Mouse (Mus musculus) limb, embryonic 14.5 days (tissue): ENCODE measurements at regions not wholly inside any gene's neighbourhood (a gene's known extent, or its start where the extent isn't known, plus 50 kb on each side); places are given as distances from the start of the nearest gene placed in this dataset.

Experiments
- ATAC-seq: fragments of 200-750 bp; cut with Nextera tagmentation; 2 replicates; pipeline ENCODE4 v1.8.0; 2017; ENCODE audit warnings: low read depth, moderate number of reproducible peaks, moderate TSS enrichment; ENCODE audit not compliant: low FRiP score
- DNase-seq: peaks from one replicate; pipeline ENCODE4 v3.0.0-alpha.2; 2015; ENCODE audit warnings: low spot score
- H3K27ac ChIP-seq: fragments of 300-500 bp; sonication (generic); replicated peaks from 2 replicates; pipeline ENCODE4 v1.5.1; 2014; ENCODE audit warnings: low read depth, mild to moderate bottlenecking, low read length, moderate library complexity, mixed read lengths
- H3K27me3 ChIP-seq: fragments of 300-500 bp; sonication (generic); 2 replicates; pipeline ENCODE4 v1.6.1; 2014; ENCODE audit warnings: low read length, mixed read lengths; ENCODE audit not compliant: control insufficient read depth, insufficient read depth
- H3K36me3 ChIP-seq: fragments of 300-500 bp; sonication (generic); 2 replicates; pipeline ENCODE4 v1.6.1; 2014; ENCODE audit warnings: mild to moderate bottlenecking, low read length, moderate library complexity, mixed read lengths; ENCODE audit not compliant: control insufficient read depth, insufficient read depth
- H3K4me1 ChIP-seq: fragments of 300-500 bp; sonication (generic); 2 replicates; pipeline ENCODE4 v1.6.1; 2014; ENCODE audit warnings: antibody characterized with exemption, low read length, mixed read lengths; ENCODE audit not compliant: control insufficient read depth, insufficient read depth
- H3K4me2 ChIP-seq: fragments of 300-500 bp; sonication (generic); replicated peaks from 2 replicates; pipeline ENCODE4 v1.6.1; 2014; ENCODE audit warnings: low read depth, mild to moderate bottlenecking, low read length, moderate library complexity; ENCODE audit not compliant: severe bottlenecking
- H3K4me3 ChIP-seq: fragments of 300-500 bp; sonication (generic); replicated peaks from 2 replicates; pipeline ENCODE4 v1.5.1; 2014; ENCODE audit warnings: low read length
- H3K9ac ChIP-seq: fragments of 300-500 bp; sonication (generic); 2 replicates; pipeline ENCODE4 v1.6.1; 2014; ENCODE audit warnings: mild to moderate bottlenecking, low read depth, low read length, moderate library complexity; ENCODE audit not compliant: severe bottlenecking
- H3K9me3 ChIP-seq: fragments of 300-500 bp; sonication (generic); 2 replicates; pipeline ENCODE4 v1.6.1; 2016; ENCODE audit warnings: low read length; ENCODE audit not compliant: control insufficient read depth
- POLR2A ChIP-seq: fragments of 200-500 bp; IDR thresholded peaks from 2 replicates; pipeline ENCODE4 v1.8.0; 2012; ENCODE audit warnings: inconsistent platforms, mild to moderate bottlenecking, moderate library complexity, borderline replicate concordance; ENCODE audit not compliant: insufficient read depth, insufficient read length; ENCODE audit errors: extremely low read depth
- WGBS: fragments of 180-500 bp; shearing (Covaris S2); extraction: QIAGEN DNeasy Blood & Tissue Kit; methylation state at CpG from one replicate; pipeline ENCODE4 v1.1.7; 2014; 5-methylcytosine and 5-hydroxymethylcytosine counted together

DNA sequence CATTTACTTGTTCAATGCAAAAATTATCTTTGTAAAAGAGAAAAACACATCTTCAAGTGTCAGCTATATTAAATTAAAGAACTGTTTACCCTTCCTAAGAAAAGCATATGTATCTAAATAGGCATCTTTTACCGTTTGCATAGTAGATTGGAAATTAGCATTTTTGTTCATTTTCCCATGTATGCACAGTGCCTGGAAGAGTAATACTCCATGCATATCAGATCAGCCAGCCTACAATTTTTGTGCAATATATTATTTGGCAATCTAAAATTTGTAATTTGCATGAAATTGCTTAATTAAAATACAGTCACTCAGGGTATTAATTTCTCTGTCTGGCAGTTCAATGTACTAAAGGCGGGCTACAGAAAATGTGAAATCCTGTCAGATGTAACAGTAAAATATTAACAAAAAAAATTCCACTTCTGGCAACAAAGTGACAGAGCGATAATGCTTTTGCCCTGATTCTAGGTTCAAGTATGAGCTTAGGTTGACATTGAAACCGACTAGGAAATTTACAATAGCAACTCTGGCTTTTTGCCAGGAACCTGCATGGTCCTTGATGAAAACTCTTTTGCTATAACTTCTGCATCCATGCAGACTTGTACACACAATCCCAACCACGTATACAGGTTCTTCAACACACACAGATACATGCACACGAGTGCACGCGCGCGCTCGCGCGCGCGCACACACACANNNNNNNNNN lies 583.8 kb downstream of the Tfec start:
- Histone ChIP-seq H3K9me3 (no peaks in the 10 kb centered on the region), H3K36me3 (no peaks in the 10 kb centered on the region), H3K27ac (no peak overlapping the region), H3K4me1 (no peaks in the 10 kb centered on the region), H3K9ac (no peak overlapping the region), H3K4me3 (no peak overlapping the region), H3K27me3 (no peaks in the 10 kb centered on the region), H3K4me2 (no peak overlapping the region)
- ATAC-seq (no peak), DNase-seq (peak; percentile 22)
- TF ChIP-seq POLR2A = no peak
- 84% methylated on average over 15 of the region's 15 CpGs for WGBS

DNA sequence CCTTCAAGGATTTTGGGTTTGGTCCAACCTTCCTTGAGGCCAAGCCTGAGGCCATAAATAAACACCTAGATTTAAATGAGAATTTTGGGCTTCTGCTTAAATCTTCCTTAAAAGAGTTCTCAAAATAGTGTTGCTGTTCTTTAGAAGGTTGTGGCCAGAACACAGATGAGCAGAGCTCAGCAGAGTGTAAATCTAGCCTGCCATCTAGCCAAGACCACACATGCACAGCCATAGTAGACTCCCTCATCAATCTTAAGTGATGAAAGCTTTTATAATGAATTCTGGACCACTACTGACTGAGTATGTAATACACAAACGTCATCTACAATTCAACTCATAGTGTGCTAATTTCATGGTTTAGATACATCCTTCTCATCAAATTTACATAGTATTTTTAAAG lies 585.3 kb downstream of the Tfec start:
- Histone ChIP-seq H3K27me3 (no peaks in the 10 kb centered on the region), H3K4me3 (no peak overlapping the region), H3K4me1 (no peaks in the 10 kb centered on the region), H3K4me2 (no peak overlapping the region), H3K27ac (no peak overlapping the region), H3K36me3 (no peaks in the 10 kb centered on the region), H3K9me3 (no peaks in the 10 kb centered on the region), H3K9ac (no peak overlapping the region)
- WGBS = 4% methylated on average over 1 of the region's 1 CpGs
- no peak for TF ChIP-seq POLR2A
- DNase-seq (peak; percentile 30), ATAC-seq (no peak)

DNA sequence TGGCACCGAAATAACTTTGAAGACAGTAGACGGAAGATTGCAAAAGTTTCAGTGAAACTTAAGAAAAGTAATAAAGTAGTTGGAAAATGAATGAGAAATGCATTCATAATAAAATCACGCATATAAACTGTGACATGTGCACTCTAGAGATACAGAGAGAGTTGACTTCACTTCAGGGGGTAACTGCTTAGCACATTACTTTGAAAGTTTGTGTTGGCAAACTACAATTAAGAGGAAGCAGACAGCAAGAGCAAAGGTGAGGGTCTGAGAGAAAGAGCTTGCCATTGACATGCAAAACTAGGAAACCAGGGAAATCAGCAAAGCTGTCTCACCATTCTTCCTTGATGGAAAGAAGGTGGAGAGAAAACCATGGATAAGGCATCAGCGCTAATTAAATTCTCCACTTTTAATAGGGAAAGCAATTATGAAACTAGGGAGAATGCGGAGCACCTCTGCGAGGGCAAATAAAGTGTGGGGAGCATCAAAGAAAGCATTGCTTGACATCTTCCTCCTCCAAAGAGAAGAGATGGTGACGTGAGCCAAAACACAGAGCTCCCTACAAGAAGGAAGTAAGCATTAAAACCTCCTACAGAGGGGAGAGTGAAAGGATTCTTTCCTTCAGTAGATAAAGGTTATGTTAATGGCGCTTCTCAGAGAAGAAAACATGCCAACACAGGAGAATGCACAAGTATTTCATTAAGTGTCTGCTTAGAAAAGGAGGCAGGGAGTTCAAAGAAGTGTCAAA lies 563.0 kb downstream of the Mdfic start:
- WGBS = 55% methylated on average over 8 of the region's 8 CpGs
- Histone ChIP-seq H3K36me3 (no peaks in the 10 kb centered on the region), H3K4me2 (no peak overlapping the region), H3K4me3 (no peak overlapping the region), H3K9me3 (no peaks in the 10 kb centered on the region), H3K9ac (no peak overlapping the region), H3K27ac (no peak overlapping the region), H3K27me3 (no peaks in the 10 kb centered on the region), H3K4me1 (no peaks in the 10 kb centered on the region)
- TF ChIP-seq POLR2A = no peak
- DNase-seq = no peak
- ATAC-seq = no peak

DNA sequence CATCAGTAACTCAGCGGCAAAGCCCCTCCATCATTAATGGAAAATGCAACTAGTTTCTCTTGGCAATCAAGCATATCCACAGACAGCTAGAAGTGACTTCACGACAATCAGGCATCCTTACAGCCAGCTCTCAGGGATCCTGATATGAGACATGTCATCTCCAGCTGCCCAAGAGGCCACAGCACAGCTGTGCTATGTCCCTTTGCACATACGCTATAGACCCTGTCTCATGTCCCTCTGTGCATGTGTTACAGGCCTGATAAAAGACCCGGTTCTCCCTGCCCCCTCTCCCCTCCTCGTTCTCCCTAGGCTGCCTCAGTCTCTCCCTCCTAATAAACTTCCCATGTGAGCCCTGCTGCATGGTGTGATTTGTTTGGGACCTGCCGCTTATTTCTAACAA lies 561.5 kb downstream of the Mdfic start:
- Histone ChIP-seq H3K4me1 (no peaks in the 10 kb centered on the region), H3K27me3 (no peaks in the 10 kb centered on the region), H3K4me3 (no peak overlapping the region), H3K36me3 (no peaks in the 10 kb centered on the region), H3K4me2 (no peak overlapping the region), H3K9me3 (no peaks in the 10 kb centered on the region), H3K9ac (no peak overlapping the region), H3K27ac (no peak overlapping the region)
- ATAC-seq (no peak), DNase-seq (no peak)
- 80% methylated on average over 6 of the region's 6 CpGs for WGBS
- TF ChIP-seq POLR2A = no peak
